Mouse (Mus musculus): ENCODE measurements at regions not wholly inside any gene's neighbourhood (a gene's known extent, or its start where the extent isn't known, plus 50 kb on each side); places are given as distances from the start of the nearest gene placed in this dataset.

DNA sequence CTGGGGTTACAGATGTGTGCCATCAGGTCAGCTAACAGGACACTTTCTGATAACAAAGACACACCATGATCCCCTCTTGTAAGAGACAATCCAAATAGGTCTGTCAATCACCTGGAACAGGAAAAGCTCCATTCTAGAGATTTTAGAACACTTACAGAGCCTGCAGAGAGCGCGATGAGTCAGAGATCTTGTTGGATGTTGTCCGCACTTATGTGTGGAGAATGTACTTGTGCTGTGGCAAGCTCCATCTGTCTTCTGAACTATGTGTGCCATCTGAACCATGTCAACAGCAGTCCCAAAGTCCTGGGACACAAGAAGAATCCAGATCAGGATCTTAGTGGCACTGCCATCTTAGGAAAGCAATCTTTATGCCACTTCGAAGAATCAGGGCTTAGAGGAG, 244.4 kb downstream of the 1810013L24Rik start:
- TF ChIP-seq ZC3H11A (IDR thresholded peaks at IDR 0.05; ENCODE audit: borderline replicate concordance, low read depth, low read length): no peak
- no peak for TF ChIP-seq ZNF384 (IDR thresholded peaks at IDR 0.05; ENCODE audit: low read depth, low read length)
- no peak for TF ChIP-seq HCFC1 (IDR thresholded peaks at IDR 0.05; ENCODE audit: borderline replicate concordance, insufficient read depth, low read length)
- TF ChIP-seq MAFK (IDR thresholded peaks at IDR 0.05; ENCODE audit: insufficient read depth, low read depth, low read length): no peak
- TF ChIP-seq CHD2 (IDR thresholded peaks at IDR 0.05; ENCODE audit: low read depth, low read length): no peak

Data from ES-E14 (cell line).